Mouse (Mus musculus) forebrain, embryonic 16.5 days (tissue): ENCODE data around the gene Tet1. TPM values are rescaled to one million over a fixed set of nuclear protein-coding genes. Genes with fewer than 3 reads are reported as not detected.

Experiments
- ATAC-seq: fragments of 200-750 bp; cut with Nextera tagmentation; 2 replicates; pipeline ENCODE4 v1.8.0; 2017; ENCODE audit warnings: mild to moderate bottlenecking, moderate library complexity
- H3K27ac ChIP-seq: fragments of 300-500 bp; sonication (generic); 2 replicates; pipeline ENCODE4 v1.5.1; 2014; ENCODE audit warnings: low read length, control low read depth
- H3K27me3 ChIP-seq: fragments of 300-500 bp; sonication (generic); replicated peaks from 2 replicates; pipeline ENCODE4 v1.6.1; 2014; ENCODE audit warnings: low read length; ENCODE audit not compliant: control insufficient read depth, insufficient read depth
- H3K36me3 ChIP-seq: fragments of 300-500 bp; sonication (generic); 2 replicates; pipeline ENCODE4 v1.6.1; 2014; ENCODE audit not compliant: control insufficient read depth, insufficient read depth
- H3K4me1 ChIP-seq: fragments of 300-500 bp; sonication (generic); replicated peaks from 2 replicates; pipeline ENCODE4 v1.6.1; 2014; ENCODE audit warnings: low read length; ENCODE audit not compliant: control insufficient read depth, insufficient read depth
- H3K4me2 ChIP-seq: fragments of 300-500 bp; sonication (generic); 2 replicates; pipeline ENCODE4 v1.6.1; 2014; ENCODE audit warnings: mild to moderate bottlenecking, low read length, control low read depth
- H3K4me3 ChIP-seq: fragments of 300-500 bp; sonication (generic); replicated peaks from 2 replicates; pipeline ENCODE4 v1.5.1; 2014; ENCODE audit warnings: mild to moderate bottlenecking, low read length, control low read depth
- H3K9ac ChIP-seq: fragments of 300-500 bp; sonication (generic); replicated peaks from 2 replicates; pipeline ENCODE4 v1.6.1; 2014; ENCODE audit warnings: low read depth, low read length, control low read depth
- H3K9me3 ChIP-seq: fragments of 300-500 bp; sonication (generic); 2 replicates; pipeline ENCODE4 v1.6.1; 2016; ENCODE audit warnings: low read length; ENCODE audit not compliant: control insufficient read depth
- WGBS: fragments of 180-500 bp; shearing (Covaris S2); extraction: QIAGEN DNeasy Blood & Tissue Kit; methylation state at CpG from one replicate; pipeline ENCODE4 v1.1.7; 2014; 5-methylcytosine and 5-hydroxymethylcytosine counted together
- polyA plus RNA-seq: library from polyadenylated mRNA; unstranded; fragments of >200 nt; fragmentation: Nextera tagmentation; extraction: Ambion mirVana; gene quantifications from 2 replicates; pipeline ENCODE4 v1.2.1, GENCODE M21; 2015

Gene Tet1
- polyA plus RNA-seq, 1 experiment from 2014 or later: 41.5 TPM

DNA sequence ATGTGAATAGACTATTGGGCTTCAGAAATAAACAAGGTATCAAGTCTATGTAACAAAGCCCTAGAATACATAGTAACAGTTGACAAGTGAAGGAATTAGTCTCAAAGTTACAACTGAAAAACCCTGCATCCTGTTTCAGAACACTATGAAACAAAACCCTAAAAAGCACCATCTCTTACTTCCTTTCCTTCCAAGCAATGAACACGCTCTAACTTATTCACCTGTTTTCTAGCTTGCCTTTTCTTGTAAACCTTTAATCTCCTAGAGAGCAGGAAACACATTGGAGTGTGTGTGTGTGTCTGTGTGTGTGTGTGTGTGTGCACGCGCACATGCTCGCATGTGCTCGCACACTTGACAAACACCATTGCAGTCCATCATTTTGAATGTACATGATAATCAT, 49.8 kb downstream of the Tet1 start:
- no peak for ATAC-seq
- 93% methylated on average over 5 of the region's 5 CpGs for WGBS
- no peak overlapping the region for H3K9ac ChIP-seq
- no peak overlapping the region for H3K27ac ChIP-seq
- H3K27me3 ChIP-seq: no peaks in the 10 kb centered on the region
- no peak overlapping the region for H3K4me2 ChIP-seq
- H3K9me3 ChIP-seq: no peaks in the 10 kb centered on the region
- H3K4me1 ChIP-seq: peaks cover 12% of the 10 kb centered on the region
- H3K4me3 ChIP-seq: no peak overlapping the region
- no peaks in the 10 kb centered on the region for H3K36me3 ChIP-seq

DNA sequence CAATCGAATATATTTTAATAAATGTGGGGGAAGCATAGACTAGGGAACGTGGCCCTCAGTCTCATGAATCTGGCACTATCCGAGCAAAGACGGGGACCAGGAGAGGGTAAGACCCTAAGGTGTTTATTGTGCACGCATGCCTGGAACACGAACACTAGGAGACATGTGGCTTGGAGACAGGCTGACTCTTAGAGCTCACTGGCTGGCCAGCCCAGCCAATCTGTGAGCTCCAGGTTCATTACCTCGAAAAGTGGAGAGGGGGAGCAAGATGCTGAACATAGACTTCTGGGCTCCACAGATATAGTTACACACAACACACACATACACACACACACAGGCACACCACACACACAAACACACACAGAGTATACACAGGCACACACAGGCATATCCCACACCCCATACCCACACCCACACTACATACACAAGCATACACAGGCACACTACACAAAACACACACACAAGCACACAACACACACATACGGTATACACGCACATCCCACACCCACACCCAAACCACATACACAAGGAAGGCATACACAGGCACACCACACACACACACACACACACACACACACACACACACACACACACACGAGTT, 52.0 kb downstream of the Tet1 start:
- Histone ChIP-seq H3K27ac (no peak overlapping the region), H3K4me2 (no peak overlapping the region), H3K9me3 (no peaks in the 10 kb centered on the region), H3K27me3 (no peaks in the 10 kb centered on the region), H3K9ac (no peak overlapping the region), H3K4me3 (no peak overlapping the region), H3K4me1 (0 out of 2 replicates have a peak, but pooled peaks cover 4% of the 10 kb centered on the region), H3K36me3 (no peaks in the 10 kb centered on the region)
- no peak for ATAC-seq
- WGBS: 83% methylated on average over 10 of the region's 10 CpGs

GRCm38 (mm10) chr10:62854992-62855391, 53.8 kb downstream of the Tet1 start:
- no peaks in the 10 kb centered on the region for H3K9me3 ChIP-seq
- H3K9ac ChIP-seq: no peak overlapping the region
- no peak for ATAC-seq
- no peaks in the 10 kb centered on the region for H3K36me3 ChIP-seq
- H3K4me2 ChIP-seq: no peak overlapping the region
- 93% methylated on average over 2 of the region's 2 CpGs for WGBS
- H3K4me3 ChIP-seq: no peak overlapping the region
- H3K27ac ChIP-seq: no peak overlapping the region
- H3K27me3 ChIP-seq: no peaks in the 10 kb centered on the region
- H3K4me1 ChIP-seq: 0 out of 2 replicates have a peak, but pooled peaks cover 4% of the 10 kb centered on the region

DNA sequence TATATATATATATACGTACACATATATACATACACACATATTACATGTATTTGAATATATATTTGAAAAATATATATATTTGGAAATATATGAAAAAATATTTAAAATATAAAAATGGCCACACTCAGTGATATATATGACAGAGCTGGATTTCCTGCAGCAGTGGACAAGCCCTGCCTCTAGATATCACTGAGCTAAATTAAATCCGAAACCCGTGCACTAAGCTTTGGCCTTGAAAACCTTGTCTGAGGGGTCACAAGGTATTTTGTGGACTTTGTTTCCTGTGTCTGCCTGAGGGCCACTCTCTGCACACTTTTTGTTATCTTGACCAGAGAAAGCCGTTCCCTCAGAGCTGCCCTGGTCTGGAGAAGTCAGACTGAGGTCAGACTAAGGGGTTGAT, 54.2 kb downstream of the Tet1 start:
- Histone ChIP-seq H3K9ac (no peak overlapping the region), H3K27me3 (no peaks in the 10 kb centered on the region), H3K4me3 (no peak overlapping the region), H3K4me1 (0 out of 2 replicates have a peak, but pooled peaks cover 4% of the 10 kb centered on the region), H3K4me2 (no peak overlapping the region), H3K9me3 (no peaks in the 10 kb centered on the region), H3K27ac (no peak overlapping the region), H3K36me3 (no peaks in the 10 kb centered on the region)
- ATAC-seq: no peak
- WGBS: 89% methylated on average over 4 of the region's 4 CpGs

GRCm38 (mm10) chr10:62851578-62851977, 57.2 kb downstream of the Tet1 start:
- 87% methylated on average over 7 of the region's 7 CpGs for WGBS
- Histone ChIP-seq H3K4me2 (no peak overlapping the region), H3K27ac (no peak overlapping the region), H3K36me3 (no peaks in the 10 kb centered on the region), H3K27me3 (no peaks in the 10 kb centered on the region), H3K4me3 (no peak overlapping the region), H3K9me3 (no peaks in the 10 kb centered on the region), H3K9ac (no peak overlapping the region), H3K4me1 (peaks cover 6% of the 10 kb centered on the region)
- no peak for ATAC-seq

DNA sequence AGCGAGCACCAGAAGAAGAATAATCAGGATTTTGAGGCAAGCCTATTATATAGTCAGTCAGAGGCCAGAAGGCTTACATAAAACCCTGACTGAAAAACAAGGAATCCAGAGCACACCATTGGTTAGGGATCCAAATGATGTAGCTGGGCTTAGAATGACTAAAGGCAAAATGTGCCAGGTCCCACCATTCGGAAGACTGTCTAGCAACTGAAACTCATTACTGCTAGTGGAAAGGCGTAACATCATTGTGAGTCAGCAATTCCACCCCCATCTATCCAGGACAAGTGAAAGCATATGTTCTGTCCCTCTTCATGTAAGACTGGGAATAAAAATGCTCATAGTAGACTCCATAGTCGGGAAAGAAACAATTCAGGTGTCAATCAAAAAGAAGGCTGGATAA, 57.8 kb downstream of the Tet1 start:
- H3K9me3 ChIP-seq: no peaks in the 10 kb centered on the region
- H3K4me1 ChIP-seq: peaks cover 6% of the 10 kb centered on the region

DNA sequence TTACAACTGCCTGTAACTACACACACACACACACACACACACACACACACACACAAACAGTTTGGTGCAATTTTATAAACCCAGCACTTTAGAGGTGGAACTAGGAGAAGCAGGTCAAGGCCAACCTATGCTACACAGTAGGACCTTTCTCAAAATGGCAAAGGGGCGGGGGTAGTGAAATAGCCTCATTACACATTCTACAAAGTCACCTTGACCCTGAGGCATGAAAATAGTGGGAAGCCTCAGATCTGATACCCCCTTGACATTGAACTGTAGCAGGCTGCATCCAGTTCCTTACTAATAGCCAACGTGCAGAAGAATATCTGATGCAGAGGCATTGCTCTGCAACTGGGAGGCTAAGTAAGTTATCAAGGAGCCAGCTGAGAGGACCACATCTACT, 60.0 kb downstream of the Tet1 start:
- Histone ChIP-seq H3K4me3 (no peak overlapping the region), H3K27ac (no peak overlapping the region), H3K4me1 (peaks cover 6% of the 10 kb centered on the region), H3K27me3 (no peaks in the 10 kb centered on the region), H3K9ac (no peak overlapping the region), H3K4me2 (no peak overlapping the region), H3K36me3 (no peaks in the 10 kb centered on the region), H3K9me3 (no peaks in the 10 kb centered on the region)
- 100% methylated on average over 2 of the region's 2 CpGs for WGBS
- ATAC-seq: no peak

More for the DNA sequence above, 57.8 kb downstream of the Tet1 start:
- Histone ChIP-seq H3K4me3 (no peak overlapping the region), H3K4me2 (no peak overlapping the region), H3K27ac (no peak overlapping the region), H3K9ac (no peak overlapping the region), H3K36me3 (no peaks in the 10 kb centered on the region), H3K27me3 (no peaks in the 10 kb centered on the region)
- ATAC-seq: no peak
- 66% methylated on average over 4 of the region's 4 CpGs for WGBS

DNA sequence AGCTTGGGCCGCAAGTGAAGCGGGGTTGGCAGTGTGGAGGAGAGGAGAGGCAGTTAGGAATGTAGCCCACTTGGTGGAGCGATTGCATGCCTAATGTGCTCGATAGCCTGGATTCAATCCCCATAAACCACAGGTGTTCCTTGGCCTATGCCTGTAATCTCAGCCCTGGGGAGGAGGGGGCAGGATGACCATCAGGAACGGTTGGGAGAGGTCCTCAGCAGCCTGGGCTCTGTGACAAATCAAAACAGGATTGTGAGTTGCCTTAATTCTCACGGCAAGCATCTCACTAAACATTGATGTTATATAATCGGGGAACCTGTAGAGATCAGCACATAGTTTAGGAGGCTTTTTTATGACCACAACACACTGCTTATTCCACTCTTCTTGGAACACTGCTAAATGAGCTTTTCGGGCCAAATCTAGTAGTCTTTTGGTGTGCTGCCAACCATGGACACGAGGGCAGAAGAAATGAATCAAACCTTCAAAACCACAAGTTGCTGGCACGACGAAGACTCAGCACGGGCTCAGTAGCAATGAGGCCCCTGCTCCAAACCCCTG, 61.6 kb downstream of the Tet1 start:
- Histone ChIP-seq H3K36me3 (no peaks in the 10 kb centered on the region), H3K9ac (no peak overlapping the region), H3K4me2 (no peak overlapping the region), H3K27ac (no peak overlapping the region), H3K9me3 (no peaks in the 10 kb centered on the region), H3K4me3 (no peak overlapping the region), H3K27me3 (no peaks in the 10 kb centered on the region), H3K4me1 (peaks cover 6% of the 10 kb centered on the region)
- WGBS: 32% methylated on average over 12 of the region's 12 CpGs
- peak; percentile 78 for ATAC-seq

GRCm38 (mm10) chr10:62843787-62844491, 64.9 kb downstream of the Tet1 start:
- no peak overlapping the region for H3K4me2 ChIP-seq
- peaks cover 6% of the 10 kb centered on the region for H3K4me1 ChIP-seq
- H3K36me3 ChIP-seq: peaks cover 6% of the 10 kb centered on the region; the same call in 1 of the 2 replicates
- no peak for ATAC-seq
- H3K27ac ChIP-seq: no peak overlapping the region
- no peaks in the 10 kb centered on the region for H3K9me3 ChIP-seq
- H3K9ac ChIP-seq: no peak overlapping the region
- no peak overlapping the region for H3K4me3 ChIP-seq
- no peaks in the 10 kb centered on the region for H3K27me3 ChIP-seq
- WGBS: 87% methylated on average over 9 of the region's 9 CpGs
